Mouse (Mus musculus) stomach, embryonic 15.5 days (tissue): Measurements from ENCODE around the gene H2-Q4. TPM values are rescaled to one million over a fixed set of nuclear protein-coding genes. Genes with fewer than 3 reads are reported as not detected.
"Not testable (repeated sequence)": the region's sequence is repeated elsewhere in the genome, so short reads cannot be mapped to it uniquely, and the experiment has no call there.

Experiments used
- ATAC-seq: fragments of 200-750 bp; cut with Nextera tagmentation; 2 replicates; pipeline ENCODE4 v1.8.0; 2017; ENCODE audit warnings: low read depth, moderate number of reproducible peaks, moderate TSS enrichment; ENCODE audit not compliant: insufficient read depth, low FRiP score
- H3K27ac ChIP-seq: fragments of 300-500 bp; sonication (generic); 2 replicates; pipeline ENCODE4 v1.5.1; 2015; ENCODE audit warnings: mild to moderate bottlenecking, inconsistent platforms
- H3K27me3 ChIP-seq: fragments of 300-500 bp; sonication (generic); replicated peaks from 2 replicates; pipeline ENCODE4 v1.6.1; 2015; ENCODE audit warnings: inconsistent platforms
- H3K36me3 ChIP-seq: fragments of 300-500 bp; sonication (generic); 2 replicates; pipeline ENCODE4 v1.6.1; 2015; ENCODE audit warnings: inconsistent platforms
- H3K4me1 ChIP-seq: fragments of 300-500 bp; sonication (generic); 2 replicates; pipeline ENCODE4 v1.6.1; 2015; ENCODE audit warnings: inconsistent platforms
- H3K4me2 ChIP-seq: fragments of 300-500 bp; sonication (generic); 2 replicates; pipeline ENCODE4 v1.6.1; 2015; ENCODE audit warnings: mild to moderate bottlenecking, inconsistent platforms
- H3K4me3 ChIP-seq: fragments of 300-500 bp; sonication (generic); replicated peaks from 2 replicates; pipeline ENCODE4 v1.5.1; 2015; ENCODE audit warnings: inconsistent platforms
- H3K9ac ChIP-seq: fragments of 300-500 bp; sonication (generic); 2 replicates; pipeline ENCODE4 v1.6.1; 2015; ENCODE audit warnings: inconsistent platforms
- H3K9me3 ChIP-seq: fragments of 300-500 bp; sonication (generic); 2 replicates; pipeline ENCODE4 v1.6.1; 2016; ENCODE audit warnings: inconsistent platforms
- WGBS: fragments of 180-500 bp; shearing (Covaris S2); methylation state at CpG from one replicate; pipeline ENCODE4 v1.1.7; 2015; 5-methylcytosine and 5-hydroxymethylcytosine counted together
- polyA plus RNA-seq: library from polyadenylated mRNA; unstranded; fragments of >200 nt; fragmentation: Nextera tagmentation; extraction: Ambion mirVana; gene quantifications from 2 replicates; pipeline ENCODE4 v1.2.1, GENCODE M21; 2015

The H2-Q4 gene
- polyA plus RNA-seq, 1 experiment from 2014 or later, result 4.8 TPM

DNA sequence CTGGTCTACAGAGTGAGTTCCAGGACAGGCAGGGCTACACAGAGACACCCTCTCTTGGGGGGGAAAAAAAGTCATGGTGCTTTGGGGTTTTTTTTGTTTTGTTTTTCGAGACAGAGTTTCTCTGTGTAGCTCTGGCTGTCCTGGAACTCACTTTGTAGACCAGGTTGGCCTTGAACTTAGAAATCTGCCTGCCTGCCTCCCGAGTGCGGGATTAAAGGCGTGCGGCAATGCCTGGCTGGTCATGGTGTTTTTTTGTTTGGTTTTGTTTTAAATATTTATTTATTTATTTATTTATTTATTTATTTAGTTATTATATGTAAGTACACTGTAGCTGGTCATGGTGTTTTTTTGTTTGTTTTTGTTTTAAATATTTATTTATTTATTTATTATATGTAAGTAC lies 42.9 kb downstream of the H2-Q4 start:
- not testable (repeated sequence) for ATAC-seq, H3K4me2 ChIP-seq, H3K4me3 ChIP-seq, H3K9me3 ChIP-seq, H3K9ac ChIP-seq, H3K36me3 ChIP-seq, H3K27ac ChIP-seq, H3K4me1 ChIP-seq
- peaks cover 19% of the 10 kb centered on the region for H3K27me3 ChIP-seq
- 88% methylated on average over 5 of the region's 5 CpGs for WGBS

DNA sequence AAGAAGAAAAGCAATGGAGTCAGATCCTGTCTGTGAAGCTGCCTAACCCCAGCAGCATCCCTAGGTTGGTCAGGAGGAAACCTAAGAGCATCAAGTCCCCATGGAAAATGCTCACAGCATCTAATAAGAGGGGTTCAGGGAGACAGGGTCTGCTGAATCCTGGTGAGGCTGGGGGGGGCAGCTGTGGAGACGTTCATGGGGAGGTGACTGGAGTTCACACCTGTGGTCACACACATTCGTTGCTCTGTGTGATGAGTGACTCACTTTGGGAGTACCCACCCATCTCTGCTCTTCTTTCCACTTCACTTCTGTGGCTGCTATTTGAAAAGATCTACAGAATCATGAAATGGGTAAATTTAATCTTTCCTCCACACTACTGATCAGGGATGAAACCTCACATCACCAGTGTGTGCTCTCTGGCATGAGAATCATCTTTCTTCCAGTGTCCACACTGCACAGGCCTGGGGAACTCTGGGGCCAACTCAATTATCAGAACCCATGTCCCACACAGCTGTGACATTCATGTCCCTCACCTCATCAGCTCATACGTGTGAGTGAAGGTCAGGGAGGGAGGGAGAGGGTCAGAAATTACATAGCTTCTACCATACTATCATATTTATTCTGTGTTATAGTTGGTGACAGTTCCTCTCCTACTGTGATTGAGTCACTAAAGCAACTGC lies 43.9 kb downstream of the H2-Q4 start:
- H3K27me3 ChIP-seq, result peaks cover 19% of the 10 kb centered on the region
- not testable (repeated sequence) for H3K36me3 ChIP-seq, H3K9ac ChIP-seq, H3K27ac ChIP-seq, H3K4me1 ChIP-seq, H3K9me3 ChIP-seq, ATAC-seq, H3K4me2 ChIP-seq, H3K4me3 ChIP-seq
- 57% methylated on average over 3 of the region's 3 CpGs for WGBS

DNA sequence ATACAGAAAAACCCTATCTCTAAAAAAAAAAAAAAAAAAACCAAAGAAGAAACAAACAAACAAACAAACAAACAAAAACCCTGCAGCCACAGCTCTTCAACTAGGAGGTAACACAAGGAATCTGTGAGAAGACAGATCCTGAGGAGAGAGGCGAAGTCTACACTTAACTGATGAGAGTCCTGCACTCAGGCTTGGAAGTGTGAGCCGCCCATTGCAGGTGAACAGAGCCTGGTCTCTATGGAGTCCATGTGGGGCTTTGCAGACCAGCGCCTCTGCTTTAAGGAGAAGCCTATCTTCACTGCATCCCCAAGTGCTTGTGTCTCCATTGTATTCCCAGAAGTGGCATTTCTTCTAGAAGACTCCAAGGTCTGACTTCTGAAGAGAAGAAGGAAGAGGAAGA lies 44.7 kb downstream of the H2-Q4 start:
- H3K4me3 ChIP-seq, H3K4me2 ChIP-seq, H3K27ac ChIP-seq, H3K9ac ChIP-seq, H3K36me3 ChIP-seq, H3K4me1 ChIP-seq, H3K9me3 ChIP-seq, ATAC-seq: not testable (repeated sequence)
- H3K27me3 ChIP-seq, result peaks cover 19% of the 10 kb centered on the region
- 86% methylated on average over 3 of the region's 3 CpGs for WGBS

DNA sequence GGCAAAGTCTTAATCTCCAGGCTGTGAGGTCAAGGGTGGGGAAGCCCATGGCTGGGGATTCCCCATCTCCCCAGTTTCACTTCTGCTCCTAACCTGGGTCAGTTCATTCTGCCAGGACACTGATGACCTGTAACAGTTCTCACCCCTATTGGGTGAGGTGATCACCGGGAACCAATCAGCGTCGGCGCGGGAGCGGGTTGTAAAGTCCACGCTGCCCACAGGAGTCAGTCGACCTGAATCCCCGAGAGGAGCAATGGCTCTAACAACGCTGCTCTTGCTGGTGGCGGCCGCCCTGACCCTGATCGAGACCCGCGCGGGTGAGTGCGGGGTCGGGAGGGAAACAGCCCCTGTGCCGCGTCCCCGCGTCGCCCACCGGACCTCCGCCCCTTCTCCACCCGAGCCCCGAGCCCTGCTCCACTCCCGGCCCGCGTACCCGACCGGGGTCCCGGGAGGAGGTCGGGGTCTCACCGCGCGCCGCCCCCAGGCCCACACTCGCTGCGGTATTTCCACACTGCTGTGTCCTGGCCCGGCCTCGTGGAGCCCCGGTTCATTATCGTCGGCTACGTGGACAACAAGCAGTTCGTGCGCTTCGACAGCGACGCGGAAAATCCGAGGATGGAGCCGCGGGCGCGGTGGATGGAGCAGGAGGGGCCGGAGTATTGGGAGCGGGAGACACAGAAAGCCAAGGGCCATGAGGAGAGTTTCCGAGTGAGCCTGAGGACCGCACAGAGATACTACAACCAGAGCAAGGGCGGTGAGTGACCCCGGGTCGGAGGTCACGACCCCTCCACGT lies 45.4 kb downstream of the H2-Q4 start, which contains the start of gene H2-Q6:
H2-Q6 (plus strand) TSS at position 227 of the 793 bp plus-strand sequence.
- H3K36me3 ChIP-seq, H3K9ac ChIP-seq, H3K9me3 ChIP-seq, H3K27ac ChIP-seq, H3K4me1 ChIP-seq: not testable (repeated sequence)
- Histone ChIP-seq H3K27me3 (peaks cover 22% of the 10 kb centered on the region), H3K4me2 (peak within 1 kb of the TSS; percentile 69), H3K4me3 (peak within 1 kb of the TSS; percentile 36)
- ATAC-seq, result peak; percentile 73; the same call in 1 of the 2 replicates
- WGBS, result 2% methylated on average over 57 of the region's 66 CpGs

DNA sequence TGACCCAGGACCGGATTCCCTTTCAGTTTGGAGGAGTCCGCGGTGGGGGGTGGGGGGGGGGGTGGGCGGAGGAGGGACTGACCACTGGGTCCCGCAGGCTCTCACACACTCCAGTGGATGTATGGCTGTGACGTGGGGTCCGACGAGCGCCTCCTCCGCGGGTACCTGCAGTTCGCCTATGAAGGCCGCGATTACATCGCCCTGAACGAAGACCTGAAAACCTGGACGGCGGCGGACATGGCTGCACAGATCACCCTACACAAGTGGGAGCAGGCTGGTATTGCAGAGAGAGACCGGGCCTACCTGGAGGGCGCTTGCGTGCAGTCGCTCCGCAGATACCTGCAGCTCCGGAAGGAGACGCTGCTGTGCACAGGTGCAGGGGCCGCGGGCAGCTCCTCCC lies 46.1 kb downstream of the H2-Q4 start:
- not testable (repeated sequence) for H3K4me1 ChIP-seq, H3K9ac ChIP-seq, H3K27ac ChIP-seq, H3K36me3 ChIP-seq, H3K9me3 ChIP-seq
- peak overlapping the region; percentile 69 for H3K4me2 ChIP-seq
- WGBS, result 16% methylated on average over 28 of the region's 28 CpGs
- peak overlapping the region; percentile 36 for H3K4me3 ChIP-seq
- ATAC-seq, result peak; percentile 49; the same call in 1 of the 2 replicates
- H3K27me3 ChIP-seq, result peaks cover 22% of the 10 kb centered on the region

DNA sequence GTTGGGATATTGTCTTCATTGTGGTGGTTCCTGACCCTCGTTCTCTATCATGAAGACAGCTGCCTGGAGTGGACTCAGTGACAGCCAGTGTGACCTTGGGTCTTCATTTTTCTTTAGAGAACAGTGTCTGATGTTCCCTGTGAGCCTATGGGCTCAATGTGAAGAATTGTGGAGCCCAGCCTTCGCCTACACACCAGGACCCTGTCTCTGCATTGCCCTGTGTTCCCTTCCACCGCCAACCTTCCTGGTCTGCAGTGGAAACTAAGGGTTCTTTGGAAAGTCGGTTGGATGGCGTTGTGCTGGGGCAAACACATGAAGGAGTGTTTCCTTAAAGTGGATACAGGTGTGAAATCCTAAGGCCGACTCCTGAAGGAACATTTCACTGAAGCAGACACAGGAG lies 49.5 kb downstream of the H2-Q4 start:
- not testable (repeated sequence) for H3K4me1 ChIP-seq, H3K4me3 ChIP-seq, H3K4me2 ChIP-seq, H3K36me3 ChIP-seq, H3K9ac ChIP-seq, H3K9me3 ChIP-seq, ATAC-seq, H3K27ac ChIP-seq
- WGBS, result 84% methylated on average over 6 of the region's 6 CpGs
- H3K27me3 ChIP-seq, result peaks cover 16% of the 10 kb centered on the region

DNA sequence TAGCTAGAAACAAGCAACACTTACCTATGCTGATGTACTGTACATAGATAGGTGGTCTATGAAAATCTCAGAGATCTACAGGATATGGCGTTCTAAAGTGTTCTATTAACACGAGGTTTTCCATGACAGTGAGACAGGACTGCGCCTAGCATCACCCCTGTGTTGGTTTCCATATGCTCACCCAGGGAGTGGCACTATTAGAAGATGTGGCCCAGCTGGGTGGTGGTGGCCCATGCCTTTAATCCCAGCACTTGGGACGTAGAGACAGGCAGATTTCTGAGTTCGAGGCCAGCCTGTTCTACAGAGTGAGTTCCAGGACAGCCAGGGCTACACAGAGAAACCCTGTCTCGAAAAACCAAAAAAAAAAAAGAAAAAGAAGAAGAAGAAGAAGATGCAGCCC lies 51.3 kb downstream of the H2-Q4 start:
- 88% methylated on average over 6 of the region's 6 CpGs for WGBS
- H3K4me3 ChIP-seq, H3K27ac ChIP-seq, H3K4me1 ChIP-seq, H3K9me3 ChIP-seq, H3K36me3 ChIP-seq, H3K4me2 ChIP-seq, H3K27me3 ChIP-seq, H3K9ac ChIP-seq, ATAC-seq: not testable (repeated sequence)

DNA sequence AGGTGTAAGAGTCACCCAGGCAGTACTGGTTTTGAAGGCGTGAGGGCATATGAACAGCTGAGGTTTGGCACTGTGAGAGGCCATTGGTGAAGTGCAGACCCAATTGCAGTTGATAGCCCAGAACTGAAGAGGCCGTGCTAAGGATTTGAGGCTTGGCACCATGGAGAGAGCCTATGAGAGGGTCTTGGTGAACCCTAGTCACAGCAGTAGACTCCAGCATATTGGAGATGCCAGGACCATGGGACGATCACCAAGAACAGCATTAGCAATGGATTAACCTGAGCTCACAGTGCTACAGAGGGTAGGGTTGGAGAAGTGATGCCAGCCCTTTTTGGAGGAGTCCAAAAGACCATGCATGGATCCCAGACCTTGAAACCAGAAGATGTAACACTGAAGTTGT lies 52.8 kb downstream of the H2-Q4 start:
- ATAC-seq, H3K9me3 ChIP-seq, H3K27me3 ChIP-seq, H3K27ac ChIP-seq, H3K4me3 ChIP-seq, H3K36me3 ChIP-seq, H3K4me2 ChIP-seq, H3K4me1 ChIP-seq, H3K9ac ChIP-seq: not testable (repeated sequence)
- 84% methylated on average over 3 of the region's 3 CpGs for WGBS

DNA sequence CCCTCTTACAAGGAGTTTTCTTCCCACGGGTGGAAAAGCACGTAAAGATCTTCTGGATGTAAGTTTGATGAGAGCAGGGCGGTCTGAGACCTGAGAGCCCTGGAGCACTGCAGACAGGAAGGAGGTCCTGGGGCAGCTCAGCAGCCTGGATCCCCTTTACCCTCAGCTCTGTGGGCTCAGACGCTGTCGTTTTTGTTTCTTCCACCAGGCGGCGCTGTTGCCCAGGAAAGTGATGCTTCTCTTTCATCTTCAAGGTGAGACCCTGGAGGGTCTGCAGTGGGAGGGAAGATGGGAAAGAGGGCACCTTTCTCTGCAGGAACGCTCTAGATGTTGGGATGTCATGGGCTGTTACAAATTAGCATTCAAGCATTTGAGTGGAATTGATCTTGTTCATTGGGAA lies 55.4 kb downstream of the H2-Q4 start:
- peaks cover 11% of the 10 kb centered on the region; the same call in 1 of the 2 replicates for H3K27me3 ChIP-seq
- not testable (repeated sequence) for ATAC-seq, H3K4me1 ChIP-seq, H3K36me3 ChIP-seq, H3K9ac ChIP-seq, H3K9me3 ChIP-seq, H3K4me3 ChIP-seq, H3K27ac ChIP-seq, H3K4me2 ChIP-seq
- WGBS, result 8% methylated on average over 8 of the region's 8 CpGs

Other genes with a start within 250 kb of the H2-Q4 start
- gene Apom, start 247.6 kb upstream of the H2-Q4 start, polyA plus RNA-seq, result 21.2 and 47.5 TPM in 2 replicates
- gene Bag6, start 244.4 kb upstream of the H2-Q4 start, polyA plus RNA-seq, result 42.2 and 48.0 TPM in 2 replicates
- gene Prrc2a, start 214.7 kb upstream of the H2-Q4 start, polyA plus RNA-seq, result 148 and 172 TPM in 2 replicates
- 18.7 and 21.9 TPM in 2 replicates for gene Aif1, start 203.5 kb upstream of the H2-Q4 start, polyA plus RNA-seq
- gene Lst1, start 191.2 kb upstream of the H2-Q4 start, polyA plus RNA-seq, result 23.7 and 25.1 TPM in 2 replicates
- gene Ltb, start 185.2 kb upstream of the H2-Q4 start, polyA plus RNA-seq, result 3.7 and 5.5 TPM in 2 replicates
- 0.18 and 0.28 TPM in 2 replicates for gene Tnf, start 177.6 kb upstream of the H2-Q4 start, polyA plus RNA-seq
- 0.77 and 0.83 TPM in 2 replicates for gene Lta, start 174.3 kb upstream of the H2-Q4 start, polyA plus RNA-seq
- gene Gm16181, start 158.8 kb upstream of the H2-Q4 start, polyA plus RNA-seq, result 0.86 TPM in 1 of 2 replicates, not detected in the other
- gene Atp6v1g2, start 146.0 kb upstream of the H2-Q4 start, polyA plus RNA-seq, result 5.1 and 5.9 TPM in 2 replicates
- 12.5 and 14.1 TPM in 2 replicates for gene Nfkbil1, start 143.8 kb upstream of the H2-Q4 start, polyA plus RNA-seq
- 361 and 392 TPM in 2 replicates for gene Ddx39b, start 137.9 kb upstream of the H2-Q4 start, polyA plus RNA-seq
- 135 and 148 TPM in 2 replicates for gene H2-D1, start 116.9 kb upstream of the H2-Q4 start, polyA plus RNA-seq
- gene H2-Q1, start 59.2 kb upstream of the H2-Q4 start, polyA plus RNA-seq, result 0.92 and 1.4 TPM in 2 replicates
- 15.1 and 21.0 TPM in 2 replicates for gene H2-Q2, start 37.4 kb upstream of the H2-Q4 start, polyA plus RNA-seq
- 1.3 and 1.7 TPM in 2 replicates for gene H2-Q6, start 45.2 kb downstream of the H2-Q4 start, polyA plus RNA-seq
- 4.8 and 5.6 TPM in 2 replicates for gene H2-Q7, start 59.5 kb downstream of the H2-Q4 start, polyA plus RNA-seq
- 16.3 and 29.3 TPM in 2 replicates for gene H2-Q10, start 90.5 kb downstream of the H2-Q4 start, polyA plus RNA-seq
- 0.13 TPM in 1 of 2 replicates, not detected in the other for gene Pou5f1, start 126.4 kb downstream of the H2-Q4 start, polyA plus RNA-seq
- 76.2 and 78.4 TPM in 2 replicates for gene Tcf19, start 137.2 kb downstream of the H2-Q4 start, polyA plus RNA-seq
- gene Cchcr1, start 137.5 kb downstream of the H2-Q4 start, polyA plus RNA-seq, result 19.7 and 20.1 TPM in 2 replicates
- 0.74 and 1.0 TPM in 2 replicates for gene Psors1c2, start 153.6 kb downstream of the H2-Q4 start, polyA plus RNA-seq
- 0.31 and 2.1 TPM in 2 replicates for gene Cdsn, start 172.5 kb downstream of the H2-Q4 start, polyA plus RNA-seq
- 10.2 and 36.1 TPM in 2 replicates for gene 2300002M23Rik, start 187.8 kb downstream of the H2-Q4 start, polyA plus RNA-seq
- gene Sfta2, start 221.9 kb downstream of the H2-Q4 start, polyA plus RNA-seq, result 10.6 TPM in 2 replicates
- 0.62 and 0.89 TPM in 2 replicates for gene Gm9573, start 247.0 kb downstream of the H2-Q4 start, polyA plus RNA-seq